Mouse (Mus musculus): ENCODE data around the gene Foxa1. TPM values are rescaled to one million over a fixed set of nuclear protein-coding genes. Genes with fewer than 3 reads are reported as not detected.

Foxa1 gene
- total RNA-seq, 2 experiments from 2014 or later, result not detected

DNA sequence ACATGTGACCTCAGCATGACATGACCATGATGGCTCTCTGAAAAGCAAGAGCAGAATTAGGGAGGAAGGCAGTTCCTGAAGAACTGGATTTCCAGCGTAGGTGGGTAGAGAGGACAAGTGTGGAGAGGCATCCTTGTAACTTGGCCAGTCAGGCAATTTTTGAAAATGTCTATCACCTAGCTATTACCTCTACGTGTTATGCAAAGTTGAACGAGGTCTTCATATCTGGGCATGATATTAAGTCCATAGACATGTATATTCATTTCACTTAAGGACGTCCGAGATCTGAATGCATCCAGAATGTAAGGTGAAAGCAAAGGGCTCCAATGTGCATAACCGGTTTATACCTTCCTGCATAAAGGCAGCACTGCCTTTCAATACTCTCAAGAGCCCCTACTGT is 5.6 kb downstream of the Foxa1 start:
- no peak for DNase-seq

- no peak for DNase-seq
Observed at GRCm38 (mm10) chr12:57539551-57539985, 7.1 kb downstream of the Foxa1 start.

DNA sequence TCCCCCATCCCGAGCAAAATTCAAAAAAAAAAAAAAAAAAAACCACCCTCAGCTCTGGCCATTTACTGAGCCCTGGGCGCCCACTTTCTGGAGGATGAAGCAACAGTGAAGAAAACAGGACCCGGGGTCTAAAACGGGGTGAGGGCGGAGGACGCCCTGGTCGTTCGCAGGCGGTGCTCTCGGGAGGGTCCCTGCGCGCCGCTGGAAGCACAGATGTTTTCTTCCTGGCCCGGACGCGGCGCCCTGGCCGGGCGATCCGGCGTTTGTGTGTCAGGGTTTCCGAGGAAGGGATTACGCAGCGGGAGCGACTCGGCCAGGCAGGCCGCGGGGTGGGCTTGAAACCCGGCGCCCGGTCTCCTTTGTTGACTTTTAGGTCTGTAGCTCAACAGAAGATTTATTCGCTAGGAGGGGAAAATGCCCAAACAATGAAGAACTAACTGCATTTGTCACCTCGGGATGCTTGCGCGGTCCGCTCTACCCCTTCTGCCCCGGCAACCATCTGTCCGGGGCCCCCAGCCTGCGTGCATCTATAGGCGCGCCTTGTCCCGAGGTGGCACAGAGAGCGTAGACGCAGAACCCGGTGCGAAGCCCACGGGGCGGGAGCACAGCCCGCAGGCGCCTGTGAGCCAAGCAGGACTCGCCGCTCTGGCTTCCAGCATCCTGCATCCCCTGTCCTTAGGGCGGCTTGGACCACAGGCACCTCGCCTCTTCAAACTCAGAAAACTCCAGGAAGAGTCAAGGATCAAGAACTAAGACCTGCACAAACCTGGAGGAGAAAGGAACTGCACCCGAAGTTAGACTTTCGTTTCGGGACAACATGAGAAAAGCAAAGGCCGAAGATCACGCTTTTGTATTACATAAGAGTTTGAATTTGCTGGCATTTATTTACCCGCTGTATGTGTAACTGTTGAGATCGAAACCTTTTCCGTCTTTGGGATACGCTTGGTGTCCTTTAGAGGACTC is 7.8 kb downstream of the Foxa1 start:
- DNase-seq, result peak; percentile 22

DNA sequence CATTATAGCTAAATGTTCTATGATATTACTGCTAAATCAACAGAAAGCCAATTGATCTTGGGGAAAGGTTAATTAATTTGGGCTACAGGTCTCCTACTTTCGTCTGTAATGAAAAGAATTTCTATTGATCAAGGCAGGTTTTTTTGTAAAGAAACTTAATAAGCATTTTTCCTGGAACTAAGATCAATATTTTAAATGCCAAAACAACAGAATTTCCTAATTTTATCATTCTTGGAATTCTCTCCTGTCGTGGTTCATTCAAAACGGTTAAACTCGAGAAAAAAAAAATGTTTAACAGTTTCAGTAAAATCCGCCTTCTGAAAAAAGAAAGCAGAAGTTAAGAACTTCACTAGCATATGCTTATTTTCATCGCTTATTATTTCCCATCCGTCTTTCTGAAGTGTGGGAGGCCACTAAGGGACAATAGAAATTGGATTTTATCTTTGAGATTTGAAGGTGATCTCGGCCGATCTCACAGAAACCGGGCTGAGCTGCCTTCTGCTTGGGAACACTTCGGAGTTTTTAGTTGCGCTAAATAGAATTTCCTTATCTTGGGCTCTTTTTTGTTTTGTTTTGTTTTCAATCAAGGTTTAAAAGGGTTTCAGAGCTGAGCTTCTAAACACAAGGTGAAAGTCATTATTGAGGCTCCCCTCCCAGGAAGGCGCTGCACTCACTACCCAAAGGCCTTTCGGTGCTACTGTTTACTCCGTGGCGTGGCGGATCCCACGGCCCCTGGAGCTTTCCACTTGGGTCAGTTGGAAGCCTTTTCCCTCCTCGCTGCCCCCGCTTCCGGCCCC is 8.7 kb downstream of the Foxa1 start:
- DNase-seq, result no peak

GRCm38 (mm10) chr12:57536909-57537670 is 9.6 kb downstream of the Foxa1 start:
- DNase-seq, result no peak

DNA sequence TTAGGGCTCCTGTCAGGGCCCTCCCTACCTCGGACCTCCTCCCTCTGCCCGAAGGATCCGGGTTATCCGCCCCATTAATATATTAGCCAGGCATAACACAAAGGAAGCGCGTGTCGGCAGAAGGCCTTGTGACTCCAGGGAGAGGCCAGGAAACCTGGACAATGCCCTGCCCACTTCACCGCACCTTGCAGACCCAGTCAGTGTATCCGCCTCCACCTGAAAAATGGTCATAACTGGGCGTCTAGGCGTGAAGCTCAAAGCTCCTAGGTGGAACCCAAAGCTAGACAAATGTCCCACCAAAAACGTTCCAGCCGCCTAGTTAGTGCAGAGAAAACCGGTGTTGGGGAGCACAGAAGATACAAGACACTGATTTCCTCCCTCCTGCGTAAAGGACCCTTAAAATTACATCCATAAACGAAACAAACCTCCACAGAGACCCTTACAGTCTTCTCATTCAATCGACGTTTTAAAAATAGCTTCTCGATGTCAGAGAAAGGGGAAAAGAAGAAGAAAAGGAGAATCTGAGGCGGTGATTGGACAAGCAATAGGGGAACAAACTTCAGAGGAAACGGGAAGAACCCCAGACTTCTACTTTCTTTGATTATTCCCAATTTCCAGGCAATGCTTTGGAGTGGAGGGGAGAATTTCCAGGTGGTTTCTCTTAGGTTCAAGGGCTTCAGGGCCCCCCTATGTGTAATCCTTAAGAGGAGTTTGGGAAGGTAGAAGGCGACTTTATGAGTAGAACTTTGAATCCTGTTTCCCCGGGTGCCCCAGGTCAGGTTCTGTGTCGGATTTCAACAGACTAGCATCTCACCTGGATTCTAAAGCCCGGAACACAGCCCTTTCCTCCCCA is 10.4 kb downstream of the Foxa1 start:
- no peak for DNase-seq

- DNase-seq, result no peak
Observed at GRCm38 (mm10) chr12:57534879-57535611, 11.7 kb downstream of the Foxa1 start.

DNA sequence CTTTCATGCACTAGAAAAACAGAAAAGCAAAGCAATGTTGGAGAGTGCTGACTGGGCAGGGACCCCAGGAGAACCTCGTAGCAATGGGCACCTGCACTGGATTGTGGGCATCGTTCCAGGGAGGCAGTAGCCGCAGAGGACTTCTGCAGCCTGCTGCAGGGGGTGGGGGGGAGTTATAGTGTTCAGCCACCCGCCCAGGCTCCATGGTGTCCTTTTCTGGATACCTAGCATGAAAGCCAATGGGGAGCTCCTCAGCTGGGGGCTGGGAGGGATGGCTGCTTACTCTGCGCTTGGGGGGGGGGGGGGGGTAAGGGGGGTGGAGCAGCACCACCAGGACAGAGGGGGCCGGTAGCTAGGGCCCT is 12.2 kb downstream of the Foxa1 start:
- DNase-seq, result no peak

- DNase-seq, result no peak
Observed at GRCm38 (mm10) chr12:57530474-57530873, 16.2 kb downstream of the Foxa1 start.

GRCm38 (mm10) chr12:57528335-57528734 is 18.4 kb downstream of the Foxa1 start:
- no peak for DNase-seq

GRCm38 (mm10) chr12:57515702-57516377 is 30.9 kb downstream of the Foxa1 start:
- DNase-seq, result no peak

DNA sequence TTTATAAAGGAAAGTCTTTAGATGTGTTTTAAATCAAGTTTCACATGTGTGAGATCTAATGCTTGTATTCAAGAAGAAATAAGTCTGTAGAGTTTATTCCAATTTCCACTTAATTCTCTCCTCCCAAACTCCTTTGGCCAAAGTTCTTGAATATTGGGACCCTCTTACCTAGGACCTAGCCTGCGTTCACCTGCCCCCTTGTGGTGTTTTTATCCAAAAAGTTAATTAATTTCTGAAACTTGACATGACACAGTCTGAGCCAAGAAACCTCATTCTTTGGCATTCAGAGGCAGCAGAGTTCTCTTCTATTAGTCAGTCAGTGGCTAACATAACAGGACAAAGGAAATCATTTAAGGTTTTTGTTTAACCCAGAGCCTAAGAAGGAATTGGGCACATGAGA is 32.2 kb downstream of the Foxa1 start:
- no peak for DNase-seq

GRCm38 (mm10) chr12:57511560-57511959 is 35.2 kb downstream of the Foxa1 start:
- no peak for DNase-seq

DNA sequence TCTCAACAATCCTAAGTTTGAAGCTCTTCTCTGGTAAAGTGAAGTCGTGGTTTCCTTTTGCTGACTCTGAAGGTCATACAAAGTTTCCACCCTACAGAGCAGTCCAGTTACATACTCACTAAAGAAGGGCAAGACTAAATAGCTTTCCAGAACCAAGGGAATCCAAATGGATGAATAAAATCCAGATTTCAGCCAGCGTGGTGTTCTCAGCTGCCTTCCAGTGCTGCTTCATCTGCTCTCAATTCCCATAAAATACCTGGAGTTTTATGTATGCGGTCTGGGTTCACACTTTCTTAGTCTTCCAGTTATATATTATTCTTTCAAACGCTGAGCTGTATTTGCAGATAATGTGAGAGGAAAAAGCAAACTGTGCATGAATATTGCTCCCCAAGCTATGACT is 35.6 kb downstream of the Foxa1 start:
- no peak for DNase-seq

DNA sequence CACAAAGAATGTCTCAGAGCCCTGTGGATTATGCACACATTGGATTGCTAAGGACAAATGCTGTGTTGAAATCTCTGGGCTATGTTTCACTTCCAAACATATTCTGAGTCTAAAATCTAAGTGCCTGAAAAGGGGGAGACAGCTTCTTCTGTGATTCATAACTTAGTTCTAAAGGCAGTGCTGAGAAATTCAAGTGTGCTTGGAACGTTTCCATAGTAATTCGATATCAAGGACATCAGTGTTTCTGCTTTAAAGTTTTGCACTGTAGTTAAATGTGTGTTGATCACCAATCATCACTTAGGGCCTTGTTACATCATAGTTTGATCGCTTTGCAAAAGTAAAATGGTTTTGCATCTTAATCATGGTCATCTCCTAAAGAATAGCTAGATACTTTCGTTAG is 37.0 kb downstream of the Foxa1 start:
- DNase-seq, result no peak

GRCm38 (mm10) chr12:57508938-57509337 is 37.8 kb downstream of the Foxa1 start:
- no peak for DNase-seq

- no peak for DNase-seq
Observed at GRCm38 (mm10) chr12:57505329-57505728, 41.4 kb downstream of the Foxa1 start.

DNA sequence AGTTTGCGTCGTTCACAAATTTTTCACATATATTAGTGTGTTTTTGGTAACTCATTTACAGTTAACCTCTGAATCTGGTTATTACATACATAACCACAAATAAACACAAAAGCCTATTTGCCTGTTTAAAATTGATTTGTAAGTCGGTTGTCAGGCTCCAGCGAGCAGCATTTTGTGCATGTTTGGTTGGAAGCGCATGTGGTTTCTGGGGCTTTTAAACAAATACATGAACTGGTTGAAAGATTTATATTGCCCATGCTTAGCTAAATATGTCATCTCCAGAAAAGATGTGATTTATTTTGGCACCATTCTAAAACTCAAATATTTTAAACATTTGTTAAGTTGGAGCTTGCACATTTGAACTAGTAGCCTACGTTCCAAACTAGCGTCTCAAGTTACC is 46.5 kb downstream of the Foxa1 start:
- DNase-seq, result no peak

DNA sequence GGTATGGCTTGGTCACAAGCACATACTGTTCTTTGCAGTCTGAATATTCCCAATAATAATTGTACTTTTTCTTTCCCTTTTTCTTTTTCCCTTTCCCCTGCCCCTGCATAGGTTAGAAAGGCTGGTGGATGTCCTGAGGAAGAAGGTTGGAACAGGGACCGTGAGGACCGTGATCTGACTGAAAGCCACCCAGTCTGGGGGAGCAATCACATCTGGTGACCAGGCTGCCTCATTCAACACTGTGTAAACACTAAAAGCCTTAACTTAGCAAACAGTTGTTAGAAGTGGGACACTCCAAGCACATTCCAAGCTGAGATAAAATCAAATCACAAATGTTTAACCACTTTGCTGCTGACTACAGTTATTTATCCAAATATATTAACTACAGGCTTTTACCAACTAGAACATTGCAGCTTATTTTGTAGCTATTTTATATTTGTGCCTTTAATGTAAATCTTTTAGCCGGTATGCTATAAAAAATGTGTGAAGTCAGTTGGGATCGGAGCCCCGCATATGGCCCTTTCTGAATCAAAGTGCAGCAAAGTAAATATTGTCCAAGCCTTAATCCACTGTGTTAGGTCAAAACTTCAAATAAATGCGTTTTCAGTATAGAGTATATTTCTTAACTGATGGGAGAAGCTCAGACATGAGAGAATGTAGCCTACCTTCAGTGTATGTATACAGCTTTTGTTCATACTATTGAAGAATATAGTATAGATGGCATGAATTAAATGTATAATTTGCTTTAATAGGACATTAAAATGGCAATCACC is 50.2 kb downstream of the Foxa1 start:
- no peak for DNase-seq

Measured in gastrocnemius, postnatal 10 days (tissue).